Mouse (Mus musculus) myocyte (in vitro differentiated cells): ENCODE results near the gene Ubap2. TPM values are rescaled to one million over a fixed set of nuclear protein-coding genes. Genes with fewer than 3 reads are reported as not detected.

Source experiments
- H3K27me3 ChIP-seq: one replicate; pipeline ENCODE4 v1.6.1; 2011; ENCODE audit not compliant: control insufficient read depth, insufficient read depth, insufficient read length
- H3K36me3 ChIP-seq: one replicate; pipeline ENCODE4 v1.6.1; 2011; ENCODE audit not compliant: control insufficient read depth, insufficient read depth
- H3K4me2 ChIP-seq: one replicate; pipeline ENCODE4 v1.6.1; 2011; ENCODE audit warnings: low read depth, control low read depth
- H3K4me3 ChIP-seq: one replicate; pipeline ENCODE4 v1.5.1; 2011; ENCODE audit warnings: mild to moderate bottlenecking, control low read depth, moderate library complexity
- H3K79me2 ChIP-seq: one replicate; pipeline ENCODE4 v1.6.1; 2011; ENCODE audit not compliant: control insufficient read depth, insufficient read depth
- H3ac ChIP-seq: one replicate; pipeline ENCODE4 v1.6.1; 2011; ENCODE audit not compliant: control insufficient read depth, insufficient read length
- CEBPB ChIP-seq: IDR thresholded peaks from 2 replicates; pipeline ENCODE4 v1.6.1; 2011; ENCODE audit warnings: mild to moderate bottlenecking, moderate library complexity; ENCODE audit not compliant: poor library complexity, insufficient read depth, severe bottlenecking
- E2F4 ChIP-seq: IDR thresholded peaks from one replicate; pipeline ENCODE4 v1.6.1; 2011; ENCODE audit warnings: mild to moderate bottlenecking, control low read depth, moderate library complexity; ENCODE audit not compliant: insufficient read depth
- MAX ChIP-seq: IDR thresholded peaks from one replicate; pipeline ENCODE4 v1.6.1; 2011; ENCODE audit warnings: low read depth, mild to moderate bottlenecking, control low read depth
- MYOD1 ChIP-seq, 3 experiments: IDR thresholded peaks; one replicate each; pipeline ENCODE4 v1.6.1; 2011; ENCODE audit warnings: control low read depth in 2 of 3, low read depth in 2 of 3, mild to moderate bottlenecking in 2 of 3, moderate library complexity in 1 of 3; ENCODE audit not compliant: insufficient read length in 2 of 3, control insufficient read depth in 1 of 3
- MYOG ChIP-seq, 3 experiments: IDR thresholded peaks; one replicate each; pipeline ENCODE4 v1.6.1; 2011; ENCODE audit warnings: control low read depth in 2 of 3, low read depth in 2 of 3, mild to moderate bottlenecking in 2 of 3; ENCODE audit not compliant: insufficient read length in 2 of 3, control insufficient read depth in 1 of 3, insufficient read depth in 1 of 3
- POLR2A ChIP-seq: IDR thresholded peaks from one replicate; pipeline ENCODE4 v1.6.1; 2011; ENCODE audit warnings: low read depth, mild to moderate bottlenecking, control low read depth, moderate library complexity; ENCODE audit not compliant: insufficient read length
- POLR2AphosphoS2 ChIP-seq: IDR thresholded peaks from one replicate; pipeline ENCODE4 v1.6.1; 2011; ENCODE audit warnings: low read depth, control low read depth; ENCODE audit not compliant: insufficient read length
- REST ChIP-seq: IDR thresholded peaks from one replicate; pipeline ENCODE4 v1.6.1; 2011; ENCODE audit warnings: mild to moderate bottlenecking, control low read depth, moderate library complexity; ENCODE audit not compliant: insufficient read depth, insufficient read length
- SRF ChIP-seq: IDR thresholded peaks from one replicate; pipeline ENCODE4 v1.6.1; 2011; ENCODE audit warnings: low read depth; ENCODE audit not compliant: control insufficient read depth, insufficient read length
- TCF12 ChIP-seq: IDR thresholded peaks from one replicate; pipeline ENCODE4 v1.6.1; 2011; ENCODE audit warnings: mild to moderate bottlenecking, control low read depth; ENCODE audit not compliant: poor library complexity, insufficient read depth, severe bottlenecking
- TCF3 ChIP-seq: IDR thresholded peaks from one replicate; pipeline ENCODE4 v1.6.1; 2011; ENCODE audit warnings: low read depth, control low read depth; ENCODE audit not compliant: insufficient read length
- USF1 ChIP-seq: IDR thresholded peaks from one replicate; pipeline ENCODE4 v1.6.1; 2011; ENCODE audit warnings: low read depth, mild to moderate bottlenecking, control low read depth, moderate library complexity
- polyA plus RNA-seq: library from polyadenylated mRNA; unstranded; fragments of >200 nt; fragmentation: generic; extraction: Trizol; gene quantifications from one replicate; pipeline ENCODE4 v1.2.1, GENCODE M21; 2012; ENCODE audit warnings: missing spikeins

Gene Ubap2
- polyA plus RNA-seq, 1 experiment: 71.5 TPM

DNA sequence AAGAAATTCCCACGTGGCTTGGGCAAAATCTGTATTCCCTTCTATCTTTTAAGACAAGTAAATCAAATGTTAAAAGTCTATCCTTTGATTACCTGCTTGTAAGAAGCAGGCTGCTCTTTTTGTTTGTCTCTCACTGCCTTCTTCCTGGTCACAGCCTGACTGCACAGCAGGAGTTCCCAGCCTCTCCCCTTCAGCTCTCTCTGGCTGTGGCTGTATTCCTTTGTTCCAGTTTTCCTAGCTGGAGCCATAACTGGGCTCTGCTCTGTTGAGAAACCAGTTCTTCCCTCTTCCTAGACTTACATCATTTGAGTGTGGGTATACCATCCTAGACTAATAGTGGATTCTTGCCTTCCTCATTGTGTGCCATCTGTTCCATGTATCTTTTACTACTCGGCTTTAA lies 110.0 kb downstream of the Ubap2 start:
- TF ChIP-seq MYOG (IDR thresholded peaks at IDR 0.05; ENCODE audit: control insufficient read depth in 1 of 3, insufficient read depth in 1 of 3, insufficient read length in 2 of 3, low read depth in 2 of 3) (no peak), POLR2AphosphoS2 (no peak), MAX (no peak), SRF (no peak), MYOD1 (IDR thresholded peaks at IDR 0.05; ENCODE audit: control insufficient read depth in 1 of 3, insufficient read length in 2 of 3, low read depth in 2 of 3) (no peak), REST (no peak), TCF12 (no peak), TCF3 (no peak), USF1 (no peak), POLR2A (no peak), CEBPB (no peak), E2F4 (no peak)
- Histone ChIP-seq H3K4me3 (no peak overlapping the region), H3K79me2 (peaks cover 76% of the 10 kb centered on the region), H3K4me2 (no peak overlapping the region), H3K36me3 (peaks cover 3% of the 10 kb centered on the region), H3ac (no peak overlapping the region), H3K27me3 (no peaks in the 10 kb centered on the region)

- Histone ChIP-seq H3K79me2 (peaks cover 79% of the 10 kb centered on the region), H3K27me3 (no peaks in the 10 kb centered on the region), H3ac (no peak overlapping the region), H3K4me3 (no peak overlapping the region), H3K36me3 (peaks cover 2% of the 10 kb centered on the region), H3K4me2 (no peak overlapping the region)
- TF ChIP-seq POLR2AphosphoS2 (no peak), TCF3 (no peak), CEBPB (no peak), E2F4 (no peak), MYOD1 (IDR thresholded peaks at IDR 0.05; ENCODE audit: control insufficient read depth in 1 of 3, insufficient read length in 2 of 3, low read depth in 2 of 3) (no peak), MYOG (IDR thresholded peaks at IDR 0.05; ENCODE audit: control insufficient read depth in 1 of 3, insufficient read depth in 1 of 3, insufficient read length in 2 of 3, low read depth in 2 of 3) (no peak)
Measured at GRCm38 (mm10) chr4:41161232-41161631, 113.7 kb downstream of the Ubap2 start.

- Histone ChIP-seq H3K79me2 (peaks cover 94% of the 10 kb centered on the region), H3K27me3 (no peaks in the 10 kb centered on the region), H3K4me2 (no peak overlapping the region), H3K4me3 (no peak overlapping the region), H3K36me3 (no peaks in the 10 kb centered on the region), H3ac (no peak overlapping the region)
- TF ChIP-seq TCF12 (no peak), REST (no peak), E2F4 (no peak), USF1 (no peak), MAX (no peak)
Measured at GRCm38 (mm10) chr4:41158251-41158650, 116.7 kb downstream of the Ubap2 start.

- H3K36me3 ChIP-seq: no peaks in the 10 kb centered on the region
- TF ChIP-seq MAX: no peak
- no peak for TF ChIP-seq USF1
- no peak for TF ChIP-seq MYOD1 (IDR thresholded peaks at IDR 0.05; ENCODE audit: control insufficient read depth in 1 of 3, insufficient read length in 2 of 3, low read depth in 2 of 3)
- no peak for TF ChIP-seq MYOG (IDR thresholded peaks at IDR 0.05; ENCODE audit: control insufficient read depth in 1 of 3, insufficient read depth in 1 of 3, insufficient read length in 2 of 3, low read depth in 2 of 3)
- no peak for TF ChIP-seq TCF3
- H3K4me3 ChIP-seq: no peak overlapping the region
- peaks cover 93% of the 10 kb centered on the region for H3K79me2 ChIP-seq
- H3K4me2 ChIP-seq: no peak overlapping the region
- H3ac ChIP-seq: no peak overlapping the region
- H3K27me3 ChIP-seq: no peaks in the 10 kb centered on the region
Measured at GRCm38 (mm10) chr4:41156961-41157360, 118.0 kb downstream of the Ubap2 start.

DNA sequence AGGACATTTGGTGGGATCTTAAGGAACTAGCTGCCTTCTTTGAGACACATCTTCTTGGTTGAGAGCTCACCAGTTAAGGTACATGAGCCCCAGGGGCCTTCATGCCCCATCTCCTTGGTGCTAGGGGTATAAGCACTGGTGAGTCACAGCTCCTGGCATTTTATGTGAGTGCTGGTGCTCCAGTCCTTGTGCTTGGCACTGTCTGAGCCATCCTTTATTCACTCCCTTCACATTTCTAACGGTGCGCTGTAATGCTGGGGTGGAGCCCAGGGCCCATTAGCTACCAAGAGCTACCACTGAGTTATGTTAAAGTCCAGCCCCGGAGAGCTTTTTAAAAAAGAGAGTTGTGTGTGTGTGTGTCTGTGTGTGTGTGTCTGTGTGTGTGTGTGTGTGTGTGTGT lies 121.8 kb downstream of the Ubap2 start:
- TF ChIP-seq POLR2A: no peak
- no peak for TF ChIP-seq MYOG (IDR thresholded peaks at IDR 0.05; ENCODE audit: control insufficient read depth in 1 of 3, insufficient read depth in 1 of 3, insufficient read length in 2 of 3, low read depth in 2 of 3)
- no peaks in the 10 kb centered on the region for H3K27me3 ChIP-seq
- no peak overlapping the region for H3K4me2 ChIP-seq
- no peak overlapping the region for H3K4me3 ChIP-seq
- H3ac ChIP-seq: no peak overlapping the region
- H3K36me3 ChIP-seq: no peaks in the 10 kb centered on the region
- peaks cover 98% of the 10 kb centered on the region for H3K79me2 ChIP-seq

DNA sequence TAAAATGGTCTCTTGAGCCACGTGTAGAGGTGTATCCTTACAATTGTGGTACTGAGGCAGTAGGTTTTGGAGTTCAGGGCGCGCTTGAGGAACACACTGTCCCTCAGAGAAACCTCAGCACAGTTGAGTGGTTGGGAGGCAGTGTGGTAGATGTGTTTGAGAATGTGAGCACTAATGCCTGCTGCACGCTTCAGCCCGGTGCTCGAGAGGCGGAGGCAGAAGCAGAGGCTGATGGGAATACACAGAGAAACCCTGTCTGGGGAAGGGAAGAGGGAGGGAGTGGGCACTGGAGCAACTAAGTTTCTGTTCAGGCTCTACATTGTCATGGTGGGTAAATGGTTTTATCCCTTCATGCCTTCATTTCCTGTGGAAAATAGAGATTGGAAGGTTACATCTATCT lies 123.8 kb downstream of the Ubap2 start:
- Histone ChIP-seq H3K4me3 (no peak overlapping the region), H3K79me2 (peaks cover 98% of the 10 kb centered on the region), H3K36me3 (no peaks in the 10 kb centered on the region), H3K4me2 (no peak overlapping the region), H3ac (no peak overlapping the region), H3K27me3 (no peaks in the 10 kb centered on the region)
- no peak for TF ChIP-seq MYOD1 (IDR thresholded peaks at IDR 0.05; ENCODE audit: control insufficient read depth in 1 of 3, insufficient read length in 2 of 3, low read depth in 2 of 3)
- TF ChIP-seq POLR2A: no peak
- no peak for TF ChIP-seq USF1
- TF ChIP-seq REST: no peak
- TF ChIP-seq CEBPB: no peak
- TF ChIP-seq TCF3: no peak
- no peak for TF ChIP-seq MAX
- no peak for TF ChIP-seq TCF12
- TF ChIP-seq E2F4: no peak
- no peak for TF ChIP-seq SRF
- TF ChIP-seq MYOG (IDR thresholded peaks at IDR 0.05; ENCODE audit: control insufficient read depth in 1 of 3, insufficient read depth in 1 of 3, insufficient read length in 2 of 3, low read depth in 2 of 3): no peak
- TF ChIP-seq POLR2AphosphoS2: no peak
